Mouse (Mus musculus) limb, embryonic 14.5 days (tissue): ENCODE data around the gene Hnmt. TPM values are rescaled to one million over a fixed set of nuclear protein-coding genes. Genes with fewer than 3 reads are reported as not detected.
"Not testable (repeated sequence)": the region's sequence is repeated elsewhere in the genome, so short reads cannot be mapped to it uniquely, and the experiment has no call there.

Experiments used
- ATAC-seq: fragments of 200-750 bp; cut with Nextera tagmentation; 2 replicates; pipeline ENCODE4 v1.8.0; 2017; ENCODE audit warnings: low read depth, moderate number of reproducible peaks, moderate TSS enrichment; ENCODE audit not compliant: low FRiP score
- DNase-seq: peaks from one replicate; pipeline ENCODE4 v3.0.0-alpha.2; 2015; ENCODE audit warnings: low spot score
- H3K27ac ChIP-seq: fragments of 300-500 bp; sonication (generic); replicated peaks from 2 replicates; pipeline ENCODE4 v1.5.1; 2014; ENCODE audit warnings: low read depth, mild to moderate bottlenecking, low read length, moderate library complexity, mixed read lengths
- H3K27me3 ChIP-seq: fragments of 300-500 bp; sonication (generic); 2 replicates; pipeline ENCODE4 v1.6.1; 2014; ENCODE audit warnings: low read length, mixed read lengths; ENCODE audit not compliant: control insufficient read depth, insufficient read depth
- H3K36me3 ChIP-seq: fragments of 300-500 bp; sonication (generic); 2 replicates; pipeline ENCODE4 v1.6.1; 2014; ENCODE audit warnings: mild to moderate bottlenecking, low read length, moderate library complexity, mixed read lengths; ENCODE audit not compliant: control insufficient read depth, insufficient read depth
- H3K4me1 ChIP-seq: fragments of 300-500 bp; sonication (generic); 2 replicates; pipeline ENCODE4 v1.6.1; 2014; ENCODE audit warnings: antibody characterized with exemption, low read length, mixed read lengths; ENCODE audit not compliant: control insufficient read depth, insufficient read depth
- H3K4me2 ChIP-seq: fragments of 300-500 bp; sonication (generic); replicated peaks from 2 replicates; pipeline ENCODE4 v1.6.1; 2014; ENCODE audit warnings: low read depth, mild to moderate bottlenecking, low read length, moderate library complexity; ENCODE audit not compliant: severe bottlenecking
- H3K4me3 ChIP-seq: fragments of 300-500 bp; sonication (generic); replicated peaks from 2 replicates; pipeline ENCODE4 v1.5.1; 2014; ENCODE audit warnings: low read length
- H3K9ac ChIP-seq: fragments of 300-500 bp; sonication (generic); 2 replicates; pipeline ENCODE4 v1.6.1; 2014; ENCODE audit warnings: mild to moderate bottlenecking, low read depth, low read length, moderate library complexity; ENCODE audit not compliant: severe bottlenecking
- H3K9me3 ChIP-seq: fragments of 300-500 bp; sonication (generic); 2 replicates; pipeline ENCODE4 v1.6.1; 2016; ENCODE audit warnings: low read length; ENCODE audit not compliant: control insufficient read depth
- POLR2A ChIP-seq: fragments of 200-500 bp; IDR thresholded peaks from 2 replicates; pipeline ENCODE4 v1.8.0; 2012; ENCODE audit warnings: inconsistent platforms, mild to moderate bottlenecking, moderate library complexity, borderline replicate concordance; ENCODE audit not compliant: insufficient read depth, insufficient read length; ENCODE audit errors: extremely low read depth
- WGBS: fragments of 180-500 bp; shearing (Covaris S2); extraction: QIAGEN DNeasy Blood & Tissue Kit; methylation state at CpG from one replicate; pipeline ENCODE4 v1.1.7; 2014; 5-methylcytosine and 5-hydroxymethylcytosine counted together
- polyA plus RNA-seq, 2 experiments: library from polyadenylated mRNA; depleted of rRNA in 1 of 2; stranded (reverse) in 1 of 2; unstranded in 1 of 2; fragments of >200 nt; fragmentation: Nextera tagmentation in 1 of 2; extraction: Ambion mirVana in 1 of 2; gene quantifications; 2 replicates each; pipeline versions ENCODE4 v1.2.1 to v1.2.3; 2012 to 2014

The Hnmt gene
- polyA plus RNA-seq, 2 experiments = 1.4 to 2.1 TPM

DNA sequence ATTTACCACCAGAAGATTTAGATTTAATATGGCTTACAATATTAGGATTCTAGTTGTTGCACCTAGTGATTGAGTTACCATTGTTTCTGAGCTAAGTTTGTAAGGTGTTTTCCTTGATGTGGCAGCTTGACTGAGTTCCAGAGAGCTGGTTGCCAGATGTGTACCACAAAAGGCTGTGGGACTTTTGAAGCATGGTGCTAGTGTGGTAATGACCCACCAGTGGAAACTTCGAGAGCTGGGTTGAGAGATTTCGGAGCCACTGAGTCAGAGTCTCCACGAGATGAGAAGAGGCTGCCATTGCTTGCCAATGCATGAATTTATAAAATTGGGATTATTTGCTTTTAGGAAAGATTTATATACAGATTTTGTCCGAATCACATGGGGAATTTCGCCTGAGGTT, 34.2 kb downstream of the Hnmt start:
- no peaks in the 10 kb centered on the region for H3K9me3 ChIP-seq
- 82% methylated on average over 5 of the region's 5 CpGs for WGBS
- no peak overlapping the region for H3K4me3 ChIP-seq
- no peak for TF ChIP-seq POLR2A
- H3K36me3 ChIP-seq = no peaks in the 10 kb centered on the region
- H3K27ac ChIP-seq = no peak overlapping the region
- ATAC-seq (no peak), DNase-seq (no peak)
- no peak overlapping the region for H3K4me2 ChIP-seq
- no peaks in the 10 kb centered on the region for H3K27me3 ChIP-seq
- no peak overlapping the region for H3K9ac ChIP-seq
- no peaks in the 10 kb centered on the region for H3K4me1 ChIP-seq

GRCm38 (mm10) chr2:23999323-23999722, 49.9 kb downstream of the Hnmt start:
- TF ChIP-seq POLR2A = no peak
- WGBS = 57% methylated on average over 1 of the region's 1 CpGs
- ATAC-seq (no peak), DNase-seq (no peak)
- Histone ChIP-seq H3K4me2 (no peak overlapping the region), H3K4me3 (no peak overlapping the region), H3K4me1 (no peaks in the 10 kb centered on the region), H3K27ac (no peak overlapping the region), H3K9me3 (no peaks in the 10 kb centered on the region), H3K9ac (no peak overlapping the region), H3K27me3 (no peaks in the 10 kb centered on the region), H3K36me3 (no peaks in the 10 kb centered on the region)

- H3K4me2 ChIP-seq = no peak overlapping the region
- ATAC-seq (no peak), DNase-seq (no peak)
- H3K4me1 ChIP-seq = no peaks in the 10 kb centered on the region
- 93% methylated on average over 4 of the region's 4 CpGs for WGBS
- no peaks in the 10 kb centered on the region for H3K27me3 ChIP-seq
- H3K4me3 ChIP-seq = no peak overlapping the region
- no peak overlapping the region for H3K9ac ChIP-seq
- H3K36me3 ChIP-seq = no peaks in the 10 kb centered on the region
- H3K27ac ChIP-seq = no peak overlapping the region
- TF ChIP-seq POLR2A = no peak
- H3K9me3 ChIP-seq = no peaks in the 10 kb centered on the region
Observed at GRCm38 (mm10) chr2:23998836-23999235, 50.4 kb downstream of the Hnmt start.

DNA sequence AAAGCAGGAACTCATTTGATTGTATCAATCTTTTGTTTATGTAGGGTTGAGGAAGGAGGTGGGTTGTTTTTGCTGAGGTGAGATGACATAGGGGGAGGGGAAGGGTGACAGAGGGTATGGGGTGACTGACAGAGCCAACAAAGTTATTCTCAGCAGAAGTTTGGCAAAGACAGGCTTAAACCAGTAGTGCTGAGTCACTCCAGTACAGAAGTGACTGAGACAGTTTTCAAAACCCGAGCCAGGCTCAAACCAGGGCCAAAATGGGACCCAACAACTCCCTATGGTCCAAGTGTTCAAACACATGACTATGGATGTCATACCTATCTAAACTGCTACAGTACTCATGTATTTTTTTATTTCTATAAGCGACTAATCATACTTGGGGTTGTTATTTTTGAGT, 52.4 kb downstream of the Hnmt start:
- no peak overlapping the region for H3K9ac ChIP-seq
- H3K9me3 ChIP-seq = no peaks in the 10 kb centered on the region
- no peaks in the 10 kb centered on the region for H3K36me3 ChIP-seq
- no peaks in the 10 kb centered on the region for H3K4me1 ChIP-seq
- WGBS = 73% methylated on average over 2 of the region's 2 CpGs
- no peak for TF ChIP-seq POLR2A
- H3K27ac ChIP-seq = no peak overlapping the region
- ATAC-seq (no peak), DNase-seq (no peak)
- no peak overlapping the region for H3K4me3 ChIP-seq
- no peak overlapping the region for H3K4me2 ChIP-seq
- no peaks in the 10 kb centered on the region for H3K27me3 ChIP-seq

- 82% methylated on average over 9 of the region's 9 CpGs for WGBS
- ATAC-seq, DNase-seq: not testable (repeated sequence)
Observed at GRCm38 (mm10) chr2:23990034-23990573, 59.1 kb downstream of the Hnmt start.

DNA sequence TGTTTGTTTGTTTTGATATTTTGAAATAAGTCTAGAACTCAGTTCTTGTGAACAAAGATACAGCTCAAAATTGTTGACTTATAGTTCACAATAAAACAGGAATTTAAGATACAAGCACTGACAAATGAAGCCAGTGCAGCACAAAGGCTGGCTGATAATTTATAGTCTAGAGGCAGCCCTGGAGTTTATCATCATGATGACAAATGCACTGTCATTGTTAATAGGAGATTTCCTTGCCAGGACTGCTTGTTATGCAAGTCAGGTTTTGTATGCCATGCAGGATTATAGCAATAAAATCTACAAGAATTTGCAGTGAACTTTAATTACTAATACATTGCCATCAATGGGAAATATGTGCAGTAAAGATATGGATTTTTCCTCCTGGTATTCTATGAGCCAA, 61.9 kb downstream of the Hnmt start:
- no peak for DNase-seq
- H3K4me2 ChIP-seq = no peak overlapping the region
- H3K27me3 ChIP-seq = no peaks in the 10 kb centered on the region
- no peaks in the 10 kb centered on the region for H3K36me3 ChIP-seq
- no peak overlapping the region for H3K9ac ChIP-seq
- H3K4me3 ChIP-seq = no peak overlapping the region
- H3K4me1 ChIP-seq = no peaks in the 10 kb centered on the region
- TF ChIP-seq POLR2A = no peak
- H3K27ac ChIP-seq = no peak overlapping the region
- no peak for ATAC-seq
- H3K9me3 ChIP-seq = no peaks in the 10 kb centered on the region

More at GRCm38 (mm10) chr2:23990034-23990573, 59.1 kb downstream of the Hnmt start:
- not testable (repeated sequence) for H3K27me3 ChIP-seq, H3K36me3 ChIP-seq, H3K9ac ChIP-seq, H3K27ac ChIP-seq, H3K9me3 ChIP-seq, H3K4me1 ChIP-seq, H3K4me2 ChIP-seq, H3K4me3 ChIP-seq
